Mouse (Mus musculus) liver, adult 2 months (tissue): ENCODE results near the gene Pla2g2c. TPM values are rescaled to one million over a fixed set of nuclear protein-coding genes. Genes with fewer than 3 reads are reported as not detected.

Experiments
- DNase-seq: peaks from one replicate; pipeline ENCODE4 v3.0.0-alpha.2; 2011; ENCODE audit warnings: low read depth, low spot score; ENCODE audit errors: extremely low read depth
- H3K27ac ChIP-seq: fragments of 200-500 bp; replicated peaks from 2 replicates; pipeline ENCODE4 v1.5.1; 2012; ENCODE audit warnings: low read depth, mild to moderate bottlenecking, control low read depth, inconsistent platforms, low read length; ENCODE audit not compliant: insufficient read depth
- H3K27me3 ChIP-seq: fragments of 200-500 bp; 2 replicates; pipeline ENCODE4 v1.6.1; 2012; ENCODE audit warnings: mild to moderate bottlenecking, moderate library complexity, low read length, inconsistent platforms; ENCODE audit not compliant: control insufficient read depth, insufficient read depth
- H3K36me3 ChIP-seq: fragments of 200-500 bp; 2 replicates; pipeline ENCODE4 v1.6.1; 2012; ENCODE audit warnings: low read length, inconsistent platforms; ENCODE audit not compliant: control insufficient read depth, insufficient read depth
- H3K4me1 ChIP-seq: fragments of 200-500 bp; 2 replicates; pipeline ENCODE4 v1.6.1; 2011; ENCODE audit warnings: low read length; ENCODE audit not compliant: control insufficient read depth, insufficient read depth
- H3K4me3 ChIP-seq: fragments of 200-500 bp; 2 replicates; pipeline ENCODE4 v1.5.1; 2011; ENCODE audit warnings: low read depth, mild to moderate bottlenecking, control low read depth, low read length, moderate library complexity; ENCODE audit not compliant: insufficient read depth
- H3K79me2 ChIP-seq: fragments of 200-500 bp; 2 replicates; pipeline ENCODE4 v1.6.1; 2012; ENCODE audit warnings: inconsistent platforms, mild to moderate bottlenecking, low read length, moderate library complexity; ENCODE audit not compliant: control insufficient read depth, insufficient read depth
- H3K9ac ChIP-seq: fragments of 200-500 bp; 2 replicates; pipeline ENCODE4 v1.6.1; 2012; ENCODE audit warnings: low read depth, mild to moderate bottlenecking, control low read depth, inconsistent platforms, low read length
- CTCF ChIP-seq: fragments of 200-500 bp; IDR thresholded peaks from 2 replicates; pipeline ENCODE4 v1.5.1; 2011; ENCODE audit warnings: low read depth, low read length, control low read depth
- POLR2A ChIP-seq: fragments of 200-500 bp; IDR thresholded peaks from 2 replicates; pipeline ENCODE4 v1.6.1; 2011; ENCODE audit warnings: low read length, control low read depth; ENCODE audit not compliant: insufficient read depth; ENCODE audit errors: extremely low read depth
- WGBS: fragments of 180-500 bp; shearing (Covaris S2); methylation state at CpG from one replicate; pipeline ENCODE4 v1.1.7; 2018; 5-methylcytosine and 5-hydroxymethylcytosine counted together
- polyA plus RNA-seq: library from polyadenylated mRNA; depleted of rRNA; stranded (reverse); fragments of >200 nt; gene quantifications from 2 replicates; pipeline ENCODE4 v1.2.3, GENCODE M21; 2012
- total RNA-seq: library from RNA; depleted of rRNA; stranded (reverse); fragments of >200 nt; gene quantifications from 2 replicates; pipeline ENCODE4 v1.2.3, GENCODE M21; 2014

The Pla2g2c gene
- total and polyA plus RNA-seq, 2 experiments = not detected

DNA sequence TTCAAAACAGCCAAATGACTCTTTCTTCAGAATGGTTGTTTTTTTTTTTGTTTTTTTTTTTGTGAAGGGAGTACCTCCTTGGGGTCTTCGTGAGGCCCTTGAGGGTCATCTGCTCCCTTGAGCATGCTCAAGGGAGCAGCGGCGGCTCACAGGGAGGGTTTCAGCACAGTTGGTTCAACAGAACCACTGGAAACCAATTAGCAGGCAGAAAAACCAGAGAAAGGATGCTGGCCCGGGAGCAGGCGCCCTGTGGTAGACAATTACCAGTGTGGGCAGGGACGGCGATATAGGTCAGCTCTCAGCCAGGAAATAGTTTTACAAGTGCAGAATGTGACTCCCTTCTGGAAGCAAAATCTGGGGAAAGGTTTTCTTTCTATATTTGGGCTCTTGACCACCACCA, 21.0 kb upstream of the Pla2g2c start:
- no peaks in the 10 kb centered on the region for H3K4me1 ChIP-seq
- no peak overlapping the region for H3K9ac ChIP-seq
- TF ChIP-seq CTCF (no peak), POLR2A (no peak)
- H3K79me2 ChIP-seq = no peaks in the 10 kb centered on the region
- H3K27ac ChIP-seq = no peak overlapping the region
- no peak overlapping the region for H3K4me3 ChIP-seq
- no peak for DNase-seq
- H3K27me3 ChIP-seq = no peaks in the 10 kb centered on the region
- no peaks in the 10 kb centered on the region for H3K36me3 ChIP-seq
- WGBS = 65% methylated on average over 7 of the region's 7 CpGs

DNA sequence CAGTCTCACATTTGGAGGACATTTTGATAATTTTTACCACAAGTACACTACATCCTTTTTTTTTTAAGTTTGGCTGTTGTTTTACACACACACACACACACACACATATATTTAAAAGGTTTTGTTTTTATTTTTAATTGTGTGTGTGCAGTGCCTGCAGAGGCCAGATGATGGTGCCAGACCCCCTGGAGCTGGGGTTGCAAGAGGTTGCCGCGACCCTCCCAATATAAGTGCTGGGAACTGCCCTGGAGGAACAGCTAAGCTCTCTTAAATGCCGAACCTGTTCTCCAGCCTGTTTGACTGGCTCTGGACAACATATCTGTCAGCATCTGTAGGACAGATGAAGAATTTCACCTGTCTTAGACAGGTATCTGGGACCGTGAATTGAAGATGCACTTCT, 20.4 kb upstream of the Pla2g2c start:
- Histone ChIP-seq H3K27ac (no peak overlapping the region), H3K4me1 (no peaks in the 10 kb centered on the region), H3K27me3 (no peaks in the 10 kb centered on the region), H3K36me3 (no peaks in the 10 kb centered on the region), H3K79me2 (no peaks in the 10 kb centered on the region), H3K9ac (no peak overlapping the region), H3K4me3 (no peak overlapping the region)
- WGBS = 87% methylated on average over 4 of the region's 4 CpGs
- DNase-seq = no peak
- no peak for TF ChIP-seq POLR2A
- TF ChIP-seq CTCF = no peak

DNA sequence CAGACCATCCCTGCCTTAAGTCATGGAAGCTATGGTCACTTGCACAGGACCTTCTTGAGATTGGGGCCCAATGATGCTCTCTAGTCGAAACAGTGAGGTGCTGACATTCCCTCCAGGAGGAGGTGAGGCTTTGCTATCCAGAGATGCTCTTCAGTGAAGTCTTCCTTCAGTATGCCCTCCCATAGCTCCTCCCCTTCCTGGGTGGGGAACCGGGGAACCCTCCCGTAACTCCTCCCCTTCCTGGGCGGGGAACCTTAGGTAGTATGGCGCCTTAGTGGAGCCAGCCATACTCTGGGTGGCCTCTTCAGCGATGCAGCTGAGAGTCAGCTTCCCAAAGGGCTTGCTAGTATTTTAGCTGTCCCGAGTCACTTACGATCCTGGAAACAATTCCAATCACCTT, 18.0 kb upstream of the Pla2g2c start:
- WGBS = 95% methylated on average over 8 of the region's 8 CpGs
- DNase-seq = no peak
- Histone ChIP-seq H3K9ac (no peak overlapping the region), H3K4me1 (no peaks in the 10 kb centered on the region), H3K79me2 (no peaks in the 10 kb centered on the region), H3K4me3 (no peak overlapping the region), H3K27ac (no peak overlapping the region), H3K36me3 (no peaks in the 10 kb centered on the region), H3K27me3 (no peaks in the 10 kb centered on the region)
- TF ChIP-seq CTCF (no peak), POLR2A (no peak)

DNA sequence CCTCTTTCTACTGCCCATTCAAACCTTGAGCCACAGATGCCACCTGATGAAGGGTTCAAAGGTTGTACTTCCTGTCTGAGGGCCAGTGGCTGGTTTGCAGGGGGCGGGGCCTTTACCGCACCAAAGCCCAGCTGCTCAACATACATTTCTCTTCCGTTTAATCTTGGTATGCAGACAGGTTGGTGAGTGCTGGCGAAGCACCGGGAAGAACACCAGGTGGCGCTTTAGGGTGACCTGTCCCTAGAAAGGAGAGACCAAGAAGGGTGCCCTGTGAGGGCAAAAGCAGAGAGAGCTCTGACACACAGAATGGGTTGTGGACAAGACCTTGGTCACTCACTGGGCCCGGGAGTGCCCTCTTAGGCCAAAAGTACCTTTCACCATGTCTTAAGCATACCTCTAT, 16.0 kb upstream of the Pla2g2c start:
- TF ChIP-seq CTCF (peak; percentile 81), POLR2A (no peak)
- Histone ChIP-seq H3K27ac (no peak overlapping the region), H3K27me3 (no peaks in the 10 kb centered on the region), H3K9ac (no peak overlapping the region), H3K4me1 (no peaks in the 10 kb centered on the region), H3K79me2 (no peaks in the 10 kb centered on the region), H3K36me3 (no peaks in the 10 kb centered on the region), H3K4me3 (no peak overlapping the region)
- DNase-seq = peak; percentile 29
- 6% methylated on average over 7 of the region's 7 CpGs for WGBS

DNA sequence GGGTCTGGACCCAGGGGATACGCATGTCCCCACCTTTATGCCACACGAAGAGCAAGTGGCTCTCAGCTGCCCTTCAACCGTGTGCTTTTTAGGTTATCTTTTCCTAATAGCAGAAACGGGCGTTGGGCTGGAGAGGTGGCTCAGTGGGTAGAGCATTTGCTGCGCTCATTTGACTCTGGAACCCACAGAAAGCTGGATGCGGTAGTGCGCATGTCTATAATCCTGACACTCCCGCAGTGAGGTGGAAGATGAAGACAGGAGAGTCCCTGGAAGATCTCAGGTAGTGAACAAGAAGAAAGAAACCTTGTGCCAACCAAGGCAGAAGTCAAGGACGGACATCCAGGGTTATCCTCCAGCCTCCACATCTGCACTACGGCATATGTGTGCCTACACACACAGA, 15.3 kb upstream of the Pla2g2c start:
- H3K27ac ChIP-seq = no peak overlapping the region
- no peaks in the 10 kb centered on the region for H3K79me2 ChIP-seq
- TF ChIP-seq POLR2A (no peak), CTCF (no peak)
- 82% methylated on average over 11 of the region's 11 CpGs for WGBS
- H3K27me3 ChIP-seq = no peaks in the 10 kb centered on the region
- no peak overlapping the region for H3K4me3 ChIP-seq
- no peaks in the 10 kb centered on the region for H3K4me1 ChIP-seq
- no peak overlapping the region for H3K9ac ChIP-seq
- H3K36me3 ChIP-seq = no peaks in the 10 kb centered on the region
- no peak for DNase-seq

DNA sequence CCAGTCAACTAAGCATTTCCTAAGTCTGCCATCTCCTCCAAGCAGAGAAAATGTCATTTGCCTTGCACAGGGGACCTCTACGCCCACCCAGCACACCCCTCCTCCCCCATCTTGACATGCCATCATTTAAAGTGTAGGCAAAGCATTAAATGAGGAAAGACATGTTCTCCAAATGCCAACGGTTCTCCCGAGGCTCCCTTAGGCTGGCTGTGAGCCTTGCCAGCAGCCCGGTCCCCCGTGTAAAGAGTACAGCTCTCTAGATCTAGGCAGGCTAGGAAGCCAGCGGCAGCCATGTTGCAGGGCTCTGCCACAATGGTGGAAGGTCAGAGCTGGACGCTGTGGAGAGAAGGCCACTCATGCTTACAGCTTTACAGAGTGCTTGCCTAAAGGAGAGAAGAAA, 14.6 kb upstream of the Pla2g2c start:
- Histone ChIP-seq H3K27me3 (no peaks in the 10 kb centered on the region), H3K27ac (no peak overlapping the region), H3K9ac (no peak overlapping the region), H3K4me1 (no peaks in the 10 kb centered on the region), H3K79me2 (no peaks in the 10 kb centered on the region), H3K36me3 (no peaks in the 10 kb centered on the region), H3K4me3 (no peak overlapping the region)
- no peak for DNase-seq
- WGBS = 82% methylated on average over 7 of the region's 7 CpGs
- TF ChIP-seq CTCF (no peak), POLR2A (no peak)
